Mouse (Mus musculus) testis, adult 2 months (tissue): ENCODE measurements around the gene Myh10.

ENCODE experiments used
- CTCF ChIP-seq: fragments of 200-500 bp; IDR thresholded peaks from 2 replicates; pipeline ENCODE4 v1.5.1; 2012; ENCODE audit warnings: low read depth, mild to moderate bottlenecking, inconsistent platforms, low read length, moderate library complexity; ENCODE audit not compliant: control insufficient read depth, insufficient read depth, insufficient replicate concordance
- POLR2A ChIP-seq: fragments of 200-500 bp; IDR thresholded peaks from 2 replicates; pipeline ENCODE4 v1.6.1; 2012; ENCODE audit warnings: low read depth, mild to moderate bottlenecking, inconsistent platforms, low read length, moderate library complexity; ENCODE audit not compliant: control insufficient read depth

DNA sequence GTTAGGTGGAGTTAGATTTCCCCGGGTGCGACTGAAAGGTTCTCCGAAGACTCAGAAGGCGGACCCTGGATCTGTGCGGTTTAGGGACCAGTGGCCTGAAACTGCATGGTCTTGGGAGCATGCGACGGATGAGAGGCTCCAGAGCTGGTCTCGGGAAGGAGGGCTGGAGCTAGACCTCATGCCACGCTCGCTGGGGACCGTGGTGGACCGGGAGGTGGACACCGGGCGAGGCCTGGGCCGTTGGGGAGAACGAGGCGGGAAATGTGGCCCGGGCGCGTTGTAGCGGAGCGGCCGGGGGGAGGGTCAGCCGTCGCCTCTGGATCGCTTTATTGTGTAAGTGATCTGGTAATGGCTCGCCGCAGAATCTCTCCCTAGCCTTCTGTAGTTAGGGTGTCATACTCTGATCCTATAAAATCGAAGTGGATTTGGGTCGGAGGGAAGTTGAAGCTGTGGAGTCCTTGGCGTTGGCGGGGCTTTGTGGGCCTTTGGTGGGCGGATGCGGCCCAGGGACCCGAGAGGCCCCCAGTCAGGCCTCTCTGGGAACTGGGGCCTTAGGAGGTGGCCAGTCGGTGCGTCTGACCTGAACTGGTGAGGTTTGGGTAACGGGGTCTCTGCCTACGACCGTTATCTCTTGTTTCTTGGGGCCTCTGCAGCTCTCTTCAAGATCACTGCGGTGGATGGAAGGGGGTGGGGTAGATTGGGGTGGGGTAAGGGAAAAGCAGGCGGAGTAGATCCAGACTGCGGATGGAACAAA, 1.5 kb downstream of the Myh10 start:
- TF ChIP-seq CTCF, result no peak
- TF ChIP-seq POLR2A, result peak; percentile 29; the same call in 1 of the 2 replicates
